Mouse (Mus musculus) ES-E14 (cell line): ENCODE data around the gene Sptssa.

Experiments
- CHD2 ChIP-seq: IDR thresholded peaks from 2 replicates; pipeline ENCODE4 v1.6.1; 2014; ENCODE audit warnings: mild to moderate bottlenecking, low read depth, low read length, inconsistent platforms
- HCFC1 ChIP-seq: IDR thresholded peaks from 2 replicates; pipeline ENCODE4 v1.6.1; 2012; ENCODE audit warnings: low read length, inconsistent platforms, borderline replicate concordance; ENCODE audit not compliant: insufficient read depth
- MAFK ChIP-seq: IDR thresholded peaks from 2 replicates; pipeline ENCODE4 v1.6.1; 2014; ENCODE audit warnings: mild to moderate bottlenecking, low read depth, low read length, inconsistent platforms; ENCODE audit not compliant: insufficient read depth
- ZNF384 ChIP-seq: IDR thresholded peaks from 2 replicates; pipeline ENCODE4 v1.6.1; 2012; ENCODE audit warnings: low read depth, low read length, inconsistent platforms

GRCm38 (mm10) chr12:54694847-54695510 is 38.6 kb upstream of the Sptssa start:
- TF ChIP-seq HCFC1, result no peak
- no peak for TF ChIP-seq CHD2
- peak; percentile 67; the same call in 1 of the 2 replicates for TF ChIP-seq ZNF384
- no peak for TF ChIP-seq MAFK
